Mouse (Mus musculus) bone marrow, adult 2 months (tissue): ENCODE results near the gene Crabp2.

Source experiments
- CTCF ChIP-seq: fragments of 200-500 bp; IDR thresholded peaks from 2 replicates; pipeline ENCODE4 v1.5.1; 2011; ENCODE audit warnings: low read length, control low read depth; ENCODE audit not compliant: control insufficient read depth, insufficient read depth
- POLR2A ChIP-seq: fragments of 200-500 bp; IDR thresholded peaks from 2 replicates; pipeline ENCODE4 v1.6.1; 2011; ENCODE audit warnings: low read depth, mild to moderate bottlenecking, control low read depth, low read length, borderline replicate concordance; ENCODE audit not compliant: control insufficient read depth

DNA sequence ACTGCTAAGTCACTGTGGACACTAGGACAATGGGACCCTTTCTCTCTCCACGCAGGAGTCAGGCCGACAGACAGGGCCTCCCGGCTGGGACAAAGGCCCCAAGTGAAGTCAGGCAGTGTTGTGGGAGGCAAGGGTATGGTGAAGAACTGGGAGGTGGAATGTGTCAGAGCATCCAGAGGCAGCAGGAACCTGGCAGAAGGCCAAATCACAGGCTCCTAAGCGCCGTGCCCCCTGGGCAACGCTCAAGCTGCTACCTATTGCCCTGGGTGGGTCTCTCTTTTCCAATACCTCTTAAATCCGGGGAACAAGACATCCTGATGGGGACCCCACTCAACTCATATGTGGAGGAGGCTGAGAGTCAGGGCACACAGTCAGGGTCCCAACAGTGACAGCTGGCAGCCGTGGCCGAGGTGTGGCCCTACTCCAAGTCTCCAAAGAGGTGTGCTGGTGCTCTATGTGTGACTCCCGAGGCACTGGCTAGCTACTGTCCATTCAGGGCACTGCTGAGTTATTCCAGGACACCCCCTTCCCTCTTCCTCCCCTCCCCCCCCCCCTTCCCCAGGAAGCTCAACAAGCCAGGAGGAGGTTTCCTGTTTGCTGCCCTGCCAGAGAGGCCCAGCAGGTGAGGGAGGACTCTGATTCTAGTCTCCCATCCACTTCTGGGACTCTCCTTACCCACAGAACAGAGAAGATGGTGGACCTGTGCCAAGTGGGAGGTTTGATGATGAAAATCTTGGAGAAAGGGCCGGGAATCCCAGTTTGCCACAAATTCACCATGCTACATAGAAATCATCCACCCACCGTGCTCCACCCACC lies 37.2 kb downstream of the Crabp2 start:
- TF ChIP-seq POLR2A (no peak), CTCF (no peak)
